Mouse (Mus musculus): Measurements from ENCODE around the gene Atrn. TPM values are rescaled to one million over a fixed set of nuclear protein-coding genes. Genes with fewer than 3 reads are reported as not detected.

Atrn gene
- polyA plus RNA-seq, 1 experiment from 2014 or later = 9.4 TPM

GRCm38 (mm10) chr2:131052043-131052442, 145.7 kb downstream of the Atrn start:
- ATAC-seq (ENCODE audit: low read depth) = no peak
- Histone ChIP-seq H3K4me2 (ENCODE audit: low read depth, low read length) (no peak overlapping the region), H3K9ac (ENCODE audit: low read depth, low read length) (no peak overlapping the region), H3K36me3 (ENCODE audit: control insufficient read depth, insufficient read depth, low read length) (no peaks in the 10 kb centered on the region), H3K4me3 (ENCODE audit: low read depth, low read length) (no peak overlapping the region), H3K4me1 (ENCODE audit: control insufficient read depth, insufficient read depth, low read length) (0 out of 2 replicates have a peak, but pooled peaks cover 7% of the 10 kb centered on the region), H3K27me3 (replicated peaks; ENCODE audit: control insufficient read depth, insufficient read depth, low read length) (peaks cover 45% of the 10 kb centered on the region), H3K9me3 (ENCODE audit: control insufficient read depth, low read length) (no peaks in the 10 kb centered on the region), H3K27ac (replicated peaks; ENCODE audit: low read depth, low read length) (no peak overlapping the region)
- no peak for DNase-seq (ENCODE audit: low spot score)
- 58% methylated on average over 5 of the region's 5 CpGs for WGBS

GRCm38 (mm10) chr2:131052862-131053418, 146.6 kb downstream of the Atrn start:
- Histone ChIP-seq H3K9me3 (ENCODE audit: control insufficient read depth, low read length) (no peaks in the 10 kb centered on the region), H3K36me3 (ENCODE audit: control insufficient read depth, insufficient read depth, low read length) (no peaks in the 10 kb centered on the region)

GRCm38 (mm10) chr2:131053851-131054645, 147.8 kb downstream of the Atrn start:
- Histone ChIP-seq H3K36me3 (ENCODE audit: control insufficient read depth, insufficient read depth, low read length) (no peaks in the 10 kb centered on the region), H3K9ac (ENCODE audit: low read depth, low read length) (peak overlapping the region; percentile 46), H3K4me3 (ENCODE audit: low read depth, low read length) (peak overlapping the region; percentile 31), H3K27ac (replicated peaks; ENCODE audit: low read depth, low read length) (no peak overlapping the region), H3K9me3 (ENCODE audit: control insufficient read depth, low read length) (no peaks in the 10 kb centered on the region), H3K4me1 (ENCODE audit: control insufficient read depth, insufficient read depth, low read length) (peaks cover 10% of the 10 kb centered on the region; the same call in 1 of the 2 replicates), H3K4me2 (ENCODE audit: low read depth, low read length) (peak overlapping the region; percentile 57), H3K27me3 (replicated peaks; ENCODE audit: control insufficient read depth, insufficient read depth, low read length) (peaks cover 45% of the 10 kb centered on the region)
- 3% methylated on average over 45 of the region's 45 CpGs for WGBS
- DNase-seq (ENCODE audit: low spot score) (no peak), ATAC-seq (ENCODE audit: low read depth) (no peak)

More at GRCm38 (mm10) chr2:131052862-131053418, 146.6 kb downstream of the Atrn start:
- Histone ChIP-seq H3K27me3 (replicated peaks; ENCODE audit: control insufficient read depth, insufficient read depth, low read length) (peaks cover 45% of the 10 kb centered on the region), H3K9ac (ENCODE audit: low read depth, low read length) (no peak overlapping the region), H3K27ac (replicated peaks; ENCODE audit: low read depth, low read length) (no peak overlapping the region), H3K4me2 (ENCODE audit: low read depth, low read length) (no peak overlapping the region), H3K4me3 (ENCODE audit: low read depth, low read length) (no peak overlapping the region), H3K4me1 (ENCODE audit: control insufficient read depth, insufficient read depth, low read length) (0 out of 2 replicates have a peak, but pooled peaks cover 7% of the 10 kb centered on the region)
- 66% methylated on average over 6 of the region's 6 CpGs for WGBS
- DNase-seq (ENCODE audit: low spot score) (no peak), ATAC-seq (ENCODE audit: low read depth) (no peak)

GRCm38 (mm10) chr2:131054646-131055264, 148.5 kb downstream of the Atrn start:
- Histone ChIP-seq H3K9ac (ENCODE audit: low read depth, low read length) (0 out of 2 replicates have a peak overlapping the region, but pooled peaks have one; percentile 46), H3K36me3 (ENCODE audit: control insufficient read depth, insufficient read depth, low read length) (no peaks in the 10 kb centered on the region), H3K27me3 (replicated peaks; ENCODE audit: control insufficient read depth, insufficient read depth, low read length) (peaks cover 45% of the 10 kb centered on the region), H3K4me2 (ENCODE audit: low read depth, low read length) (peak overlapping the region; percentile 57), H3K4me1 (ENCODE audit: control insufficient read depth, insufficient read depth, low read length) (peaks cover 17% of the 10 kb centered on the region), H3K9me3 (ENCODE audit: control insufficient read depth, low read length) (no peaks in the 10 kb centered on the region), H3K4me3 (ENCODE audit: low read depth, low read length) (peak overlapping the region; percentile 31), H3K27ac (replicated peaks; ENCODE audit: low read depth, low read length) (no peak overlapping the region)
- ATAC-seq (ENCODE audit: low read depth) = no peak
- WGBS = 5% methylated on average over 20 of the region's 21 CpGs
- DNase-seq (ENCODE audit: low spot score) = no peak

- H3K4me3 ChIP-seq (ENCODE audit: low read depth, low read length) = no peak overlapping the region
- peaks cover 45% of the 10 kb centered on the region for H3K27me3 ChIP-seq (replicated peaks; ENCODE audit: control insufficient read depth, insufficient read depth, low read length)
- H3K4me1 ChIP-seq (ENCODE audit: control insufficient read depth, insufficient read depth, low read length) = peaks cover 26% of the 10 kb centered on the region
- WGBS = 7% methylated on average over 10 of the region's 10 CpGs
- H3K9me3 ChIP-seq (ENCODE audit: control insufficient read depth, low read length) = no peaks in the 10 kb centered on the region
- H3K36me3 ChIP-seq (ENCODE audit: control insufficient read depth, insufficient read depth, low read length) = no peaks in the 10 kb centered on the region
- H3K4me2 ChIP-seq (ENCODE audit: low read depth, low read length) = peak overlapping the region; percentile 23; the same call in 1 of the 2 replicates
- no peak overlapping the region for H3K27ac ChIP-seq (replicated peaks; ENCODE audit: low read depth, low read length)
- DNase-seq (ENCODE audit: low spot score) = peak; percentile 47
- peak; percentile 10; the same call in 1 of the 2 replicates for ATAC-seq (ENCODE audit: low read depth)
- H3K9ac ChIP-seq (ENCODE audit: low read depth, low read length) = no peak overlapping the region
These were observed 149.3 kb downstream of the Atrn start for GRCm38 (mm10) chr2:131055631-131056030.

GRCm38 (mm10) chr2:131056191-131056590, 149.9 kb downstream of the Atrn start:
- Histone ChIP-seq H3K4me1 (ENCODE audit: control insufficient read depth, insufficient read depth, low read length) (peaks cover 32% of the 10 kb centered on the region), H3K36me3 (ENCODE audit: control insufficient read depth, insufficient read depth, low read length) (no peaks in the 10 kb centered on the region), H3K27ac (replicated peaks; ENCODE audit: low read depth, low read length) (no peak overlapping the region), H3K9ac (ENCODE audit: low read depth, low read length) (no peak overlapping the region), H3K4me2 (ENCODE audit: low read depth, low read length) (peak overlapping the region; percentile 23; the same call in 1 of the 2 replicates), H3K9me3 (ENCODE audit: control insufficient read depth, low read length) (no peaks in the 10 kb centered on the region), H3K4me3 (ENCODE audit: low read depth, low read length) (no peak overlapping the region), H3K27me3 (replicated peaks; ENCODE audit: control insufficient read depth, insufficient read depth, low read length) (peaks cover 45% of the 10 kb centered on the region)
- DNase-seq (ENCODE audit: low spot score) (peak; percentile 73), ATAC-seq (ENCODE audit: low read depth) (peak; percentile 35)
- 6% methylated on average over 10 of the region's 10 CpGs for WGBS

- no peak overlapping the region for H3K4me2 ChIP-seq (ENCODE audit: low read depth, low read length)
- H3K9me3 ChIP-seq (ENCODE audit: control insufficient read depth, low read length) = no peaks in the 10 kb centered on the region
- H3K9ac ChIP-seq (ENCODE audit: low read depth, low read length) = no peak overlapping the region
- H3K27me3 ChIP-seq (replicated peaks; ENCODE audit: control insufficient read depth, insufficient read depth, low read length) = peaks cover 35% of the 10 kb centered on the region
- ATAC-seq (ENCODE audit: low read depth) (no peak), DNase-seq (ENCODE audit: low spot score) (no peak)
- WGBS = 92% methylated on average over 8 of the region's 8 CpGs
- H3K27ac ChIP-seq (replicated peaks; ENCODE audit: low read depth, low read length) = no peak overlapping the region
- H3K4me3 ChIP-seq (ENCODE audit: low read depth, low read length) = no peak overlapping the region
- peaks cover 49% of the 10 kb centered on the region for H3K4me1 ChIP-seq (ENCODE audit: control insufficient read depth, insufficient read depth, low read length)
- no peaks in the 10 kb centered on the region for H3K36me3 ChIP-seq (ENCODE audit: control insufficient read depth, insufficient read depth, low read length)
These were observed 152.4 kb downstream of the Atrn start for GRCm38 (mm10) chr2:131058672-131059071.

GRCm38 (mm10) chr2:131059377-131059776, 153.1 kb downstream of the Atrn start:
- no peak overlapping the region for H3K4me2 ChIP-seq (ENCODE audit: low read depth, low read length)
- peak overlapping the region; percentile 78 for H3K27ac ChIP-seq (replicated peaks; ENCODE audit: low read depth, low read length)
- DNase-seq (ENCODE audit: low spot score) (peak; percentile 74), ATAC-seq (ENCODE audit: low read depth) (no peak)
- H3K9me3 ChIP-seq (ENCODE audit: control insufficient read depth, low read length) = no peaks in the 10 kb centered on the region
- 31% methylated on average over 1 of the region's 1 CpGs for WGBS
- peaks cover 31% of the 10 kb centered on the region for H3K27me3 ChIP-seq (replicated peaks; ENCODE audit: control insufficient read depth, insufficient read depth, low read length)
- H3K4me1 ChIP-seq (ENCODE audit: control insufficient read depth, insufficient read depth, low read length) = peaks cover 45% of the 10 kb centered on the region
- H3K9ac ChIP-seq (ENCODE audit: low read depth, low read length) = no peak overlapping the region
- no peak overlapping the region for H3K4me3 ChIP-seq (ENCODE audit: low read depth, low read length)
- no peaks in the 10 kb centered on the region for H3K36me3 ChIP-seq (ENCODE audit: control insufficient read depth, insufficient read depth, low read length)

All from embryonic facial prominence, embryonic 14.5 days (tissue).